Mouse (Mus musculus): ENCODE data around the gene Il15.
A peak's percentile ranks its signal among the peaks of the same experiment; 100 is the strongest.

Il15 gene

GRCm38 (mm10) chr8:82351268-82351943, 51.6 kb downstream of the Il15 start:
- DNase-seq, result peak; percentile 32

GRCm38 (mm10) chr8:82349299-82349698, 53.7 kb downstream of the Il15 start:
- DNase-seq, result peak; percentile 16

- no peak for DNase-seq
These were observed 56.5 kb downstream of the Il15 start for GRCm38 (mm10) chr8:82346485-82346884.

- no peak for DNase-seq
These were observed 71.3 kb downstream of the Il15 start for GRCm38 (mm10) chr8:82331675-82332234.

GRCm38 (mm10) chr8:82327986-82328652, 74.9 kb downstream of the Il15 start:
- no peak for DNase-seq

- no peak for DNase-seq
These were observed 77.0 kb downstream of the Il15 start for GRCm38 (mm10) chr8:82326061-82326460.

GRCm38 (mm10) chr8:82325586-82325985, 77.4 kb downstream of the Il15 start:
- no peak for DNase-seq

- no peak for DNase-seq
These were observed 85.6 kb downstream of the Il15 start for GRCm38 (mm10) chr8:82317446-82317845.

- no peak for DNase-seq
These were observed 96.6 kb downstream of the Il15 start for GRCm38 (mm10) chr8:82306424-82306823.

- DNase-seq, result no peak
These were observed 106.8 kb downstream of the Il15 start for GRCm38 (mm10) chr8:82296256-82296655.

- no peak for DNase-seq
These were observed 111.4 kb downstream of the Il15 start for GRCm38 (mm10) chr8:82291659-82292058.

- no peak for DNase-seq
These were observed 117.2 kb downstream of the Il15 start for GRCm38 (mm10) chr8:82285866-82286265.

- no peak for DNase-seq
These were observed 121.0 kb downstream of the Il15 start for GRCm38 (mm10) chr8:82281995-82282394.

All from kidney, postnatal 14 days (tissue).